Mouse (Mus musculus) hindbrain, embryonic 15.5 days (tissue): ENCODE data around the gene Btnl6. TPM values are rescaled to one million over a fixed set of nuclear protein-coding genes. Genes with fewer than 3 reads are reported as not detected.
"Not testable (repeated sequence)": the region's sequence is repeated elsewhere in the genome, so short reads cannot be mapped to it uniquely, and the experiment has no call there.

Experiments used
- ATAC-seq: fragments of 200-750 bp; cut with Nextera tagmentation; 2 replicates; pipeline ENCODE4 v1.8.0; 2017; ENCODE audit warnings: low read depth, moderate number of reproducible peaks, moderate TSS enrichment; ENCODE audit not compliant: low FRiP score
- H3K27ac ChIP-seq: fragments of 300-500 bp; sonication (generic); replicated peaks from 2 replicates; pipeline ENCODE4 v1.5.1; 2015; ENCODE audit warnings: mild to moderate bottlenecking, inconsistent platforms
- H3K27me3 ChIP-seq: fragments of 300-500 bp; sonication (generic); 2 replicates; pipeline ENCODE4 v1.6.1; 2015; ENCODE audit warnings: control low read depth, inconsistent platforms
- H3K36me3 ChIP-seq: fragments of 300-500 bp; sonication (generic); 2 replicates; pipeline ENCODE4 v1.6.1; 2015; ENCODE audit warnings: control low read depth, inconsistent platforms
- H3K4me1 ChIP-seq: fragments of 300-500 bp; sonication (generic); replicated peaks from 2 replicates; pipeline ENCODE4 v1.6.1; 2015; ENCODE audit warnings: control low read depth, inconsistent platforms
- H3K4me2 ChIP-seq: fragments of 300-500 bp; sonication (generic); 2 replicates; pipeline ENCODE4 v1.6.1; 2015; ENCODE audit warnings: moderate library complexity, mild to moderate bottlenecking, inconsistent platforms
- H3K4me3 ChIP-seq: fragments of 300-500 bp; sonication (generic); 2 replicates; pipeline ENCODE4 v1.5.1; 2015; ENCODE audit warnings: mild to moderate bottlenecking, inconsistent platforms
- H3K9ac ChIP-seq: fragments of 300-500 bp; sonication (generic); 2 replicates; pipeline ENCODE4 v1.6.1; 2015; ENCODE audit warnings: inconsistent platforms
- H3K9me3 ChIP-seq: fragments of 300-500 bp; sonication (generic); 2 replicates; pipeline ENCODE4 v1.6.1; 2016; ENCODE audit warnings: control low read depth, inconsistent platforms
- WGBS: fragments of 180-500 bp; shearing (Covaris S2); methylation state at CpG from one replicate; pipeline ENCODE4 v1.1.7; 2015; 5-methylcytosine and 5-hydroxymethylcytosine counted together
- polyA plus RNA-seq: library from polyadenylated mRNA; unstranded; fragments of >200 nt; fragmentation: Nextera tagmentation; extraction: Ambion mirVana; gene quantifications from 2 replicates; pipeline ENCODE4 v1.2.1, GENCODE M21; 2015

Btnl6 gene
- polyA plus RNA-seq, 1 experiment from 2014 or later: not detected

DNA sequence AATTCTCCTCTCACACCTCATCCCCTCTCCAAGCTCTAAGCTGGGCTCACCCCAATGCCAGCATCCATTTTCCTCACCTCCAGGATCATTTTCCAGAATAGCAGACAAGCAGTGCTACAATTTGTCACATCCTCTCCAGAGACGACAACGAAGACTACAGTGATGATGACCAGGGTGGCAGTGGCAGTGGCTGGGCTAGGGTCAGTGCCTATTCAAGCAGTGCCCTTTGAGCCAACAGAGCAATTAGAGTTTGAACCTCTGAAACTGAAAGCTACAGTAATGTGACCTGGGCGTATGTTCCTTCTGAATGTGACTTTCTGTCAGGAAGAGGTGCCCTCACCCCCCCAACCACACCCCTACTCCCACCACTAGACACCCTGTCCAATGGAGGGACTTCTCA lies 32.0 kb upstream of the Btnl6 start:
- WGBS: 90% methylated on average over 3 of the region's 3 CpGs
- no peak overlapping the region for H3K9ac ChIP-seq
- no peaks in the 10 kb centered on the region for H3K27me3 ChIP-seq
- H3K4me3 ChIP-seq: no peak overlapping the region
- H3K4me2 ChIP-seq: no peak overlapping the region
- H3K27ac ChIP-seq: no peak overlapping the region
- no peaks in the 10 kb centered on the region for H3K9me3 ChIP-seq
- H3K4me1 ChIP-seq: no peaks in the 10 kb centered on the region
- no peaks in the 10 kb centered on the region for H3K36me3 ChIP-seq
- no peak for ATAC-seq

DNA sequence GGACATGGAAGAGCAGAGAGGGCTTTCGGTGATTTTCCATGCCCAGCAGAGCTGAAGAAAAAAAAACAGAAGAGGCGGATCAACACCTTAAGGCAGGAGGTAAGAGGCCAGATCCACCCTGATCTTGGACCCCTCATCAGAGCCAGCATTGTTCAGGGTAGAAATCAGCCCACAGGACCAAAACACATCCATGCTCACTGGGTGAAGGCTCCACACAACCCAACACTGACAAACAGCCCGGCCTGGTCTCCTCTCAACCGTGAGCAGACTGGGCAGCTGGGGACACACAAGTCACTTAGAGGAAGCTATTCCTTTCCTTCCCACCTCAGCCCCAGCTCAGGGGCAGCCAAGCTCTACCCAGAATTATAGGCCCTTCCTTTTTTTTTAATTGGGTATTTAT lies 30.4 kb upstream of the Btnl6 start:
- Histone ChIP-seq H3K27ac (no peak overlapping the region), H3K9me3 (no peaks in the 10 kb centered on the region), H3K4me2 (no peak overlapping the region), H3K36me3 (no peaks in the 10 kb centered on the region), H3K4me1 (no peaks in the 10 kb centered on the region), H3K4me3 (no peak overlapping the region), H3K27me3 (no peaks in the 10 kb centered on the region), H3K9ac (no peak overlapping the region)
- 89% methylated on average over 4 of the region's 4 CpGs for WGBS
- ATAC-seq: no peak

DNA sequence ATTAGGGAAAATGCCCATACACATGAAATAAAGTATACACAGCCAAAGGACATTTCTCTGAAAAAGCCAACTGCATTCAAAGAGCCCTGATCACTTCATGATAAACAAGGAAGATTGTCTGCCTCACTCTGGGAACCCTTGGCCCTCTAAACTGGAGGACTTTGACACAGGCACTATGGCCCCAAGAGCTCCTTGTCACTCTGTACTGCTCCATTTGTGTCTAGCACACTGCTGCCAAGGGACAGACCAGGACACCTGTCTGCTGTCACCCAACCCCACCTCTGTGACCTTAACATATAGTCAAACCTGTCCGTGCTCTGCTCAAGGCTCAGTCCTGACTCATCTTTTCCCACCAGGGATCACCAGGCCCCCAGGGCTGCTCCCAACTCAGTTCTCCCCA lies 29.6 kb upstream of the Btnl6 start:
- no peaks in the 10 kb centered on the region for H3K36me3 ChIP-seq
- no peaks in the 10 kb centered on the region for H3K4me1 ChIP-seq
- 100% methylated on average over 1 of the region's 1 CpGs for WGBS
- ATAC-seq: no peak
- H3K9ac ChIP-seq: no peak overlapping the region
- H3K4me3 ChIP-seq: no peak overlapping the region
- H3K9me3 ChIP-seq: no peaks in the 10 kb centered on the region
- H3K4me2 ChIP-seq: no peak overlapping the region
- no peaks in the 10 kb centered on the region for H3K27me3 ChIP-seq
- no peak overlapping the region for H3K27ac ChIP-seq

GRCm38 (mm10) chr17:34543567-34543966 lies 26.4 kb upstream of the Btnl6 start:
- H3K36me3 ChIP-seq, H3K27me3 ChIP-seq, H3K9me3 ChIP-seq, H3K4me3 ChIP-seq, H3K9ac ChIP-seq, H3K4me2 ChIP-seq, H3K27ac ChIP-seq, ATAC-seq, H3K4me1 ChIP-seq: not testable (repeated sequence)
- 96% methylated on average over 13 of the region's 13 CpGs for WGBS

GRCm38 (mm10) chr17:34532671-34533070 lies 15.5 kb upstream of the Btnl6 start:
- no peaks in the 10 kb centered on the region for H3K27me3 ChIP-seq
- no peak overlapping the region for H3K4me3 ChIP-seq
- H3K9ac ChIP-seq: no peak overlapping the region
- no peak for ATAC-seq
- no peak overlapping the region for H3K4me2 ChIP-seq
- H3K36me3 ChIP-seq: no peaks in the 10 kb centered on the region
- no peaks in the 10 kb centered on the region for H3K4me1 ChIP-seq
- WGBS: 77% methylated on average over 3 of the region's 3 CpGs
- H3K27ac ChIP-seq: no peak overlapping the region
- no peaks in the 10 kb centered on the region for H3K9me3 ChIP-seq

DNA sequence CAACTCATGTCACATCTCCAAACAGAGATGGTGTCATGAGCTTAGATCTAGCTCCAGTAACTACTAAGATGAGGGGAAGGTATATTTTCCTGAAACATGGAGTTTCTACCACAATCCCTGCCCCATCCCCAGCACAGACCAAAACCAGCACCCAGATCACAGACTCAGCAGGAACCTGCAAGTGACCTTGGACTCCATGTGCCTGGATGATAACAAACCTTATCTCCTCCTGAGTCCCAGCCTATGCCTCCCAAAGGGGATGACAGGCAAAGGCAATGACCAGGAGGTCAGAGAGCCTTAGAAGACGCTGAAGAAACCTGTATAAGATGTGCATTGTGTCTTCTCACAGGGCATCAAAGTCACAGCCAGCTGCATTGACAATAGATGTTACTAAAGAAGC lies 1.8 kb upstream of the Btnl6 start:
- no peaks in the 10 kb centered on the region for H3K4me1 ChIP-seq
- H3K27ac ChIP-seq: no peak overlapping the region
- no peaks in the 10 kb centered on the region for H3K36me3 ChIP-seq
- H3K4me2 ChIP-seq: no peak overlapping the region
- H3K9me3 ChIP-seq: no peaks in the 10 kb centered on the region
- no peak overlapping the region for H3K9ac ChIP-seq
- H3K4me3 ChIP-seq: no peak overlapping the region
- H3K27me3 ChIP-seq: no peaks in the 10 kb centered on the region
- 70% methylated on average over 1 of the region's 1 CpGs for WGBS
- no peak for ATAC-seq

DNA sequence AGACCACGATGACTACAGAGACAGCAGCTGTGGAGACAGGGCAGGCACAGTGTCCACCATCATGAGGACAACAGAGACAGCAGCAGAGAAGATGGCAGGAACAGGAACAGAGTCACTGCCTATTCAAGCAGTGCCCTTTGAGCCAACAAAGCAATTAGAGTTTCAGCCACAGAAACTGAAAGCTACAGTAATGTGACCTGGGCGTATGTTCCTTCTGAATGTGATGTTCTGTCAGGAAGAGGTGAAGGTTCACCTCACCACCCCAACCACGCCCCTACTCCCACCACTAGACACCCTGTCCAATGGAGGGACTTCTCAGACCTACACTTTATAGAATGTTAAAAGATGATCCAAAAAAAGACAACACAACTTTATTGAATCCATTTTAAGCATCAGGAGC lies 1.4 kb upstream of the Btnl6 start:
- H3K4me1 ChIP-seq, H3K36me3 ChIP-seq, H3K4me2 ChIP-seq, H3K27ac ChIP-seq, H3K9ac ChIP-seq, ATAC-seq, H3K4me3 ChIP-seq, H3K27me3 ChIP-seq, H3K9me3 ChIP-seq: not testable (repeated sequence)
- 83% methylated on average over 3 of the region's 3 CpGs for WGBS

DNA sequence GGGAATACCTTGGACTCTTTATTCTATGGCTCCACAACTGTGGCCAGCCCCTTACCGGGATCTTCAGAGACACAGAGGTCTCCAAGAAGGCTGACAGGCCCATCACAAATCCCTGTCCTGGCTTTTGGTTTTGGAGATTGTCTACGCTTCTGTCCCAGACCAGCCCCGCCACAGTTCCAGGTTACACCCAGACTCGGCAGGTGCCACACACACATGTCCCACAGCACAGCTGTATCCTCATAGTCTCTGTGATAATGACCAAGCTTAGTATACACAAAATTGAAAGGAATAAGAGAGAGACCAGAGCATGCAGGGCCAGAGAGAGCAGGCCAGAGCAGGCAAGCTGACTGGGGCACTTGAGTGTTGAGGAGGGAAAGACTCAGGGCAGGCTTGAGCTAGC lies 643 bp upstream of the Btnl6 start:
- WGBS: 93% methylated on average over 4 of the region's 4 CpGs
- H3K4me2 ChIP-seq: no peak overlapping the region
- no peak overlapping the region for H3K27ac ChIP-seq
- H3K4me3 ChIP-seq: no peak overlapping the region
- H3K27me3 ChIP-seq: no peaks in the 10 kb centered on the region
- no peaks in the 10 kb centered on the region for H3K9me3 ChIP-seq
- no peaks in the 10 kb centered on the region for H3K4me1 ChIP-seq
- H3K9ac ChIP-seq: no peak overlapping the region
- no peaks in the 10 kb centered on the region for H3K36me3 ChIP-seq
- no peak for ATAC-seq

DNA sequence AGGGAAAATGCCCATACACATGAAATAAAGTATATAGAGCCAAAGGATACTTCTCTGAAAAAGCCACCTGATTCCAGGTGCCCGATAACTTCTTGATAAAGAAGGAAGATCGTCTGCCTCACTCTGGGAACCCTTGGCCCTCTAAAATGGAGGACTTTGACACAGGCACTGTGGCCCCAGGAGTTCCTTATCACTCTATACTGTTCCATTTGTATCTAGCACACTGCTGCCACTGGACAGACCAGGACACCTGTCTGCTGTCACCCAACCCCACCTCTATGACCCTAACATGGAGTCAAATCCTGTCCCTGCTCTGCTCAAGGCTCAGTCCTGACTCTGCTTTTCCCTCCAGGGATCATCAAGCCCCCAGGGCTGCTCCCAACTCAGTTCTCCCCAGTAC lies 638 bp downstream of the Btnl6 start:
- H3K4me2 ChIP-seq: no peak overlapping the region
- no peaks in the 10 kb centered on the region for H3K36me3 ChIP-seq
- no peaks in the 10 kb centered on the region for H3K4me1 ChIP-seq
- WGBS: 86% methylated on average over 2 of the region's 2 CpGs
- H3K9me3 ChIP-seq: no peaks in the 10 kb centered on the region
- no peak overlapping the region for H3K27ac ChIP-seq
- no peaks in the 10 kb centered on the region for H3K27me3 ChIP-seq
- ATAC-seq: no peak
- no peak overlapping the region for H3K9ac ChIP-seq
- H3K4me3 ChIP-seq: no peak overlapping the region

DNA sequence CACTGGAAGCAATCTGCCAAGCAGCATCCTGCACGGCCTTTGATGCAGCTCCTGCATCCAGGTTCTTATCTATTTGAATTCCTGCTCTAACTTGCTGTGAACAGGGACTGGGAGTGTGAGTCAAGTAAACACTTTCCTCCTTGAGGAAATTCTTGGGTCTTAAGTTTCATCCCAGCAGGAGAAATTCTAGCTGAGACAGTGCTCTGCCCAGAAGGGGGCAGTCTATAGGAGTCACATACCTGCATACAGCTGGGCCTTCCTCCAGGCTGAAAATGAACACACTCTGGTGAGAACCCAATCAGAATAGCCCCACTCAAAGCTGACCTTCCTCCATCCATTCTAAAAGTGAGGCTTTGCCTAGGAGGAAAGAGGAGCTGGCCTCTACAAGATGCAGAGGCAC lies 5.4 kb downstream of the Btnl6 start:
- not testable (repeated sequence) for ATAC-seq, H3K36me3 ChIP-seq, H3K4me2 ChIP-seq, H3K27ac ChIP-seq, H3K27me3 ChIP-seq, H3K4me3 ChIP-seq, H3K9me3 ChIP-seq, H3K4me1 ChIP-seq, H3K9ac ChIP-seq
- WGBS: 73% methylated on average over 1 of the region's 1 CpGs

GRCm38 (mm10) chr17:34507591-34507990 lies 9.6 kb downstream of the Btnl6 start:
- H3K9ac ChIP-seq: no peak overlapping the region
- no peak for ATAC-seq
- H3K27me3 ChIP-seq: no peaks in the 10 kb centered on the region
- no peak overlapping the region for H3K4me2 ChIP-seq
- no peaks in the 10 kb centered on the region for H3K36me3 ChIP-seq
- no peak overlapping the region for H3K27ac ChIP-seq
- H3K4me1 ChIP-seq: no peaks in the 10 kb centered on the region
- H3K9me3 ChIP-seq: no peaks in the 10 kb centered on the region
- no peak overlapping the region for H3K4me3 ChIP-seq

GRCm38 (mm10) chr17:34497726-34498125 lies 19.4 kb downstream of the Btnl6 start:
- ATAC-seq, H3K27me3 ChIP-seq, H3K9ac ChIP-seq, H3K9me3 ChIP-seq, H3K27ac ChIP-seq, H3K4me1 ChIP-seq, H3K4me3 ChIP-seq, H3K4me2 ChIP-seq, H3K36me3 ChIP-seq: not testable (repeated sequence)
- 86% methylated on average over 4 of the region's 4 CpGs for WGBS

DNA sequence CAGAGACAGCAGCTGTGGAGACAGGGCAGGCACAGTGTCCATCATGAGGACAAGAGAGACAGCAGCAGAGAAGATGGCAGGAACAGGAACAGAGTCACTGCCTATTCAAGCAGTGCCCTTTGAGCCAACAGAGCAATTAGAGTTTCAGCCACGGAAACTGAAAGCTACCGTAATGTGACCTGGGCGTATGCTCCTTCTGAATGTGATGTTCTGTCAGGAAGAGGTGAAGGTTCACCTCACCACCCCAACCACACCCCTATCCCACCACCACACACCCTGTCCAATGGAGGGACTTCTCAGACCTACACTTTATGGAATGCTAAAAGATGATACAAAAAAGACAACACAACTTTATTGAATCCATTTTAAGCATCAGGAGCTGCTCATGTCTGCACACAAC lies 19.8 kb downstream of the Btnl6 start:
- ATAC-seq, H3K27me3 ChIP-seq: not testable (repeated sequence)
- WGBS: 89% methylated on average over 3 of the region's 3 CpGs

More for the DNA sequence above, 19.8 kb downstream of the Btnl6 start:
- H3K9ac ChIP-seq, H3K4me2 ChIP-seq, H3K36me3 ChIP-seq, H3K4me1 ChIP-seq, H3K9me3 ChIP-seq, H3K4me3 ChIP-seq, H3K27ac ChIP-seq: not testable (repeated sequence)
